Mouse (Mus musculus) heart, postnatal 25 days (tissue): ENCODE data around the gene Fkbp8. TPM values are rescaled to one million over a fixed set of nuclear protein-coding genes. Genes with fewer than 3 reads are reported as not detected.

Experiments used
- DNase-seq: peaks from one replicate; pipeline ENCODE4 v3.0.0; 2022; ENCODE audit warnings: low spot score
- intact Hi-C: fragments of 180-260 bp; cut with DNase I; formaldehyde crosslinking; loops from one replicate; pipeline ENCODE4 v1.15.1; 2025
- total RNA-seq, 2 experiments: library from RNA; stranded (reverse); gene quantifications; 2 replicates each; pipeline ENCODE4 v1.2.3; 2021

Gene Fkbp8
- total RNA-seq, 2 experiments from 2014 or later, result 130 to 135 TPM

GRCm38 (mm10) chr8:70519043-70519442 is 8.5 kb upstream of the Fkbp8 start:
- intact Hi-C loops, result no loop called here
- DNase-seq, result no peak

- DNase-seq, result no peak
- intact Hi-C loops, result no loop called here
Observed at GRCm38 (mm10) chr8:70519606-70520005, 7.9 kb upstream of the Fkbp8 start.

- DNase-seq, result peak; percentile 94
- intact Hi-C loops, result no loop called here
Observed at GRCm38 (mm10) chr8:70522592-70523403, 4.7 kb upstream of the Fkbp8 start.

GRCm38 (mm10) chr8:70527111-70527511 is 413 bp upstream of the Fkbp8 start:
- intact Hi-C loops, result no loop called here
- no peak for DNase-seq

- intact Hi-C loops, result no loop called here
- DNase-seq, result no peak
Observed at GRCm38 (mm10) chr8:70528182-70528797, 766 bp downstream of the Fkbp8 start.

- intact Hi-C loops, result no loop called here
- DNase-seq, result no peak
Observed at GRCm38 (mm10) chr8:70529299-70529698, 1.8 kb downstream of the Fkbp8 start.

GRCm38 (mm10) chr8:70529741-70530161 is 2.2 kb downstream of the Fkbp8 start:
- intact Hi-C loops, result loop anchor here (10.0 kb wide), 1 partner anchor 235 kb away; the partner anchor contains the start of gene Mpv17l2
- DNase-seq, result no peak

GRCm38 (mm10) chr8:70530314-70530713 is 2.8 kb downstream of the Fkbp8 start:
- no peak for DNase-seq
- intact Hi-C loops, result loop anchor here (10.0 kb wide), 1 partner anchor 234 kb away; the partner anchor contains the start of gene Mpv17l2

- DNase-seq, result no peak
- intact Hi-C loops, result loop anchor here (10.0 kb wide), 1 partner anchor 231 kb away; the partner anchor contains the start of gene Mpv17l2
Observed at GRCm38 (mm10) chr8:70534281-70534680, 6.8 kb downstream of the Fkbp8 start.

- intact Hi-C loops, result loop anchor here (10.0 kb wide), 1 partner anchor 230 kb away; the partner anchor contains the start of gene Mpv17l2
- no peak for DNase-seq
Observed at GRCm38 (mm10) chr8:70535221-70535620, 7.7 kb downstream of the Fkbp8 start.

GRCm38 (mm10) chr8:70535701-70536100 is 8.2 kb downstream of the Fkbp8 start:
- DNase-seq, result no peak
- intact Hi-C loops, result loop anchor here (10.0 kb wide), 1 partner anchor 229 kb away; the partner anchor contains the start of gene Mpv17l2

GRCm38 (mm10) chr8:70538024-70538579 is 10.6 kb downstream of the Fkbp8 start:
- intact Hi-C loops, result loop anchor here (10.0 kb wide), 1 partner anchor 227 kb away; the partner anchor contains the start of gene Mpv17l2
- DNase-seq, result peak; percentile 72

GRCm38 (mm10) chr8:70538633-70539076 is 11.1 kb downstream of the Fkbp8 start:
- intact Hi-C loops, result loop anchor here (10.0 kb wide), 1 partner anchor 226 kb away; the partner anchor contains the start of gene Mpv17l2
- peak; percentile 98 for DNase-seq

- peak; percentile 99 for DNase-seq
- intact Hi-C loops, result loop anchor here (10.0 kb wide), 1 partner anchor 226 kb away; the partner anchor contains the start of gene Mpv17l2
Observed at GRCm38 (mm10) chr8:70539077-70539813, 11.7 kb downstream of the Fkbp8 start, which contains the start of gene Ell. Gene Ell (plus strand): TSS chr8:70539457.

GRCm38 (mm10) chr8:70540013-70540506 is 12.5 kb downstream of the Fkbp8 start:
- intact Hi-C loops, result loop anchor here (10.0 kb wide), 1 partner anchor 55 kb away; the partner anchor contains the start of gene Isyna1
- DNase-seq, result no peak

- intact Hi-C loops, result loop anchor here (10.0 kb wide), 1 partner anchor 54 kb away; the partner anchor contains the start of gene Isyna1
- no peak for DNase-seq
Observed at GRCm38 (mm10) chr8:70540507-70541071, 13.1 kb downstream of the Fkbp8 start.

GRCm38 (mm10) chr8:70541081-70541480 is 13.6 kb downstream of the Fkbp8 start:
- intact Hi-C loops, result loop anchor here (10.0 kb wide), 1 partner anchor 54 kb away; the partner anchor contains the start of gene Isyna1
- DNase-seq, result no peak

GRCm38 (mm10) chr8:70544200-70544687 is 16.7 kb downstream of the Fkbp8 start:
- intact Hi-C loops, result loop anchor here (10.0 kb wide), 1 partner anchor 51 kb away; the partner anchor contains the start of gene Isyna1
- DNase-seq, result peak; percentile 45
